Mouse (Mus musculus): ENCODE data around the gene Rcc2.

GRCm38 (mm10) chr4:140657681-140658575, 42.4 kb upstream of the Rcc2 start:
- no peak for TF ChIP-seq CTCF (IDR thresholded peaks at IDR 0.05; ENCODE audit: insufficient read depth, low read length)
- TF ChIP-seq POLR2A (IDR thresholded peaks at IDR 0.05; ENCODE audit: borderline replicate concordance, extremely low read depth, low read depth, low read length) = no peak
